Mouse (Mus musculus): Measurements from ENCODE around the gene Rcan3.

- TF ChIP-seq GATA1 (IDR thresholded peaks at IDR 0.05; ENCODE audit: borderline replicate concordance, low read length) (no peak), FLI1 (IDR thresholded peaks at IDR 0.05; ENCODE audit: low read length) (no peak)
Measured at GRCm38 (mm10) chr4:135420961-135421360, 12.7 kb downstream of the Rcan3 start.

Data from megakaryocyte, embryonic 14.5 days (primary cell).